Mouse (Mus musculus) embryonic stem cell, embryonic (primary cell): ENCODE data around the gene Ctsr.
"Not testable (repeated sequence)": the region's sequence is repeated elsewhere in the genome, so short reads cannot be mapped to it uniquely, and the experiment has no call there.

Experiments used
- CTCF ChIA-PET, 4 experiments: fragments of 300-600 bp in 2 of 4; fragments of 350-600 bp in 2 of 4; sonication (Branson Sonifier 250); formaldehyde crosslinking; loops; one replicate each; lab custom pipeline; 2022; ENCODE audit warnings: inconsistent platforms in 2 of 4; lab: Charles Lee
- POLR2A ChIA-PET, 4 experiments: fragments of 300-600 bp in 2 of 4; fragments of 350-600 bp in 2 of 4; sonication (Branson Sonifier 250); formaldehyde crosslinking; loops; one replicate each; lab custom pipeline; 2022; ENCODE audit warnings: antibody characterized with exemption in 4 of 4, inconsistent platforms in 1 of 4; lab: Charles Lee

Ctsr gene

DNA sequence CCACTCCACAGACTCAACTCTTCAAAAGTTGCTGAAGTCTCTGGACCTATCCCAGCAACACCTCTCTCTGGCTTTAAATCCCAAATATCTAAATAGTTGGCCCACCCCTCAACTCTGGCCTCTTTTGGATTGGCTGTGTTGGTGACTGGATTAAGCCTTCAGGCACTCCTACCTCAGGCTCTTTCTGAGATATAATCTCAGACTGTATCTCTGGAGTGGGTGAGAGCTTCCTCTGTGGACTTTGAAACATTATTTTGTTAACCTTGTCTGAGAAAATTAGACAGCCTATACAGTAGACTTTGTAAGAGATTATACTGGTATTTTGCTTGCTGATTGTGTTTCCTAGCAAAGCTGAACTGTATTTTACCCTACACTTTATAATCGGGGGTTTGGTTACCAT, at the start of gene Ctsr:
Gene Ctsr (minus strand): TSS at position 101 of the 400 bp plus-strand sequence.
- CTCF ChIA-PET: no interaction called here

DNA sequence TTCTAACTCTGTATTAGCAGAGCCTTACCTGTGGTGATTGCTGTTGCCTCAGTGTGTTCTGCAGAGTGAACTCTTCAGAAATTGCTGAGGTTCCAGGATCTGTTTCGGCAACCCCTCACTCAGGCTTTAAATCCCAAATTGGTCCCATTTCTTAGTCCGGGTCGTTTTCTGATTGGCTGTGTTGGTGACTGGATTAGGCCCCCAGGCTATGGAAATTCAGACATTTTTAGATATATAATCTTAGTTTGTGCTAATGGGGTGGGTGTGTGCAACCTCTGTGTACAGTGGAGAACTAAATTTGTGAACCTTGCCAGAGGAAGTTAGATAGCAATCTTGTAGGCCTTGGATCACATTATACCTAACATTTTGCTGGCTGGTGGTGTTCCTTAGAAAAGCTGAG, 39.3 kb upstream of the Ctsr start, which contains the start of gene Cts6:
Gene Cts6 (minus strand): TSS at position 101 of the 400 bp plus-strand sequence.
- ChIA-PET CTCF (no interaction called here), POLR2A (no interaction called here)

More for the DNA sequence above, at the start of gene Ctsr:
- POLR2A ChIA-PET: no interaction called here

DNA sequence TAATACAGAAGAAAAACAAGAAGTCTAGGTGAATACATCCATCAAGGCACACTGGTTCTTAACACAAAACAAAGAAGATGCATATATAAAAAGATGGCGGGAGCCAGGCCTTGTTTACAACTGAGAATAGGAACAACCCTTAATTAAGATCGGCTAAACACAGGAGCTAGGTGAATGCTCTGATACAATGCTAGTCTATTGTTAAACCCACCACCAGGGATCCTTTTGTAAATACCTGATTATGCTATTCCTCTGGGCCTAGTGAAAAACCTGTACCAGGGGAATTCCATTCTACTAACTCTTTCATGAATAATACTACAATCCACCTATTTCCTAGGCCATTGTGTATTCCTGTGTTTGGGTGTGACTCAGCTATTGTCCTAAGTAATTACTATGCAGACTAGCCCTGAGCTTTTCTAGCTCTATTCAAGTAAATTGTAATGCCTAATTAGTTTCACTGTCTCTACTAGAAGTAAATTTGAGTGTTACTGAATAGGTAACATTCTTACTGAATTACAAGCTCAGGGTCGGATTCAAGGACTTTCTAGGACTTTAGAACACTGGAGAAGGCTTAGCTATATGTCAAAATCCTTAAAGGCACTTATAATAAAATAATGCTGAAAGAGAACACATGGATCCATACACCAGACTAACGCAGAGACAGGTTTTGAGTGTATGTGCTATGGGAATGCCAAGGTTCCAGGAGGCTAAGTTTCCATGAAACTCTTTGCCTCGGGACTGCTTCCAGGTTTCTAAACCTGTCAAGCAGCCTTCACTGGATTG, 21.3 kb upstream of the Ctsr start:
- POLR2A ChIA-PET: interaction anchor here in 1 of 4 experiments (0.7 kb wide), 1 partner anchor 123 kb away, joined by 4 read pairs; no protein-coding TSS in a partner anchor
- CTCF ChIA-PET: not testable (repeated sequence)

DNA sequence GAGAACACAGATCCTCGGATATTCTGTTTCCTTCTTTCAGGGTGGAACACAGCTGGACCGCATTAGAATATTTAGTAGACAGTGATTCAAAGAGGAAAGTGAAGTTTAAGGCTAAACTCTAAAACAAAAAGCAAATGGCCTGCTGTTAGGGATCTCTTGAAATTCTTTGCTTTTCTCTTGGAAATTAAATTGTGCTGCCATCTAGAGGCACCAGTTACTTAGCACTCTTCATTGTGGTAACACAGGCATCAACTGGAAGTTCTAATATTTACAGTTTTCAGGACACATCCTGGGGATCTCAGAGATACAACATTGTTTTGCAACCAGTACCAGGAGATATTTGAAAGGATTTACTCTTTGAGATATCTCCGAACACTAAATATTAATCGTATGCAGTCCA, 566 bp upstream of the Ctsr start:
- ChIA-PET POLR2A (no interaction called here), CTCF (no interaction called here)
